Mouse (Mus musculus): ENCODE measurements around the gene 1700016D06Rik. TPM values are rescaled to one million over a fixed set of nuclear protein-coding genes. Genes with fewer than 3 reads are reported as not detected.
A peak's percentile ranks its signal among the peaks of the same experiment; 100 is the strongest.

1700016D06Rik gene
- polyA plus RNA-seq, 1 experiment: not detected

GRCm38 (mm10) chr8:11708815-11709214, 8.0 kb upstream of the 1700016D06Rik start:
- WGBS: 49% methylated on average over 2 of the region's 2 CpGs
- Histone ChIP-seq H3K27ac (ENCODE audit: control insufficient read depth, insufficient read depth, low read depth, low read length, poor library complexity) (no peak overlapping the region), H3K4me1 (ENCODE audit: control insufficient read depth, insufficient read depth, low read length) (no peaks in the 10 kb centered on the region; the same call in 1 of the 2 replicates), H3K4me3 (replicated peaks; ENCODE audit: control insufficient read depth, low read depth, low read length) (no peak overlapping the region)
- TF ChIP-seq POLR2A (IDR thresholded peaks at IDR 0.05; ENCODE audit: borderline replicate concordance, control insufficient read depth, low read depth, low read length) (no peak), CTCF (IDR thresholded peaks at IDR 0.05; ENCODE audit: control insufficient read depth, insufficient read depth, low read length) (no peak)

- no peak for TF ChIP-seq POLR2A (IDR thresholded peaks at IDR 0.05; ENCODE audit: borderline replicate concordance, control insufficient read depth, low read depth, low read length)
- TF ChIP-seq CTCF (IDR thresholded peaks at IDR 0.05; ENCODE audit: control insufficient read depth, insufficient read depth, low read length): no peak
- Histone ChIP-seq H3K4me1 (ENCODE audit: control insufficient read depth, insufficient read depth, low read length) (no peaks in the 10 kb centered on the region; the same call in 1 of the 2 replicates), H3K4me3 (replicated peaks; ENCODE audit: control insufficient read depth, low read depth, low read length) (no peak overlapping the region), H3K27ac (ENCODE audit: control insufficient read depth, insufficient read depth, low read depth, low read length, poor library complexity) (no peak overlapping the region)
- 55% methylated on average over 3 of the region's 3 CpGs for WGBS
These were observed 6.8 kb upstream of the 1700016D06Rik start for GRCm38 (mm10) chr8:11707701-11708100.

- Histone ChIP-seq H3K4me1 (ENCODE audit: control insufficient read depth, insufficient read depth, low read length) (no peaks in the 10 kb centered on the region; the same call in 1 of the 2 replicates), H3K4me3 (replicated peaks; ENCODE audit: control insufficient read depth, low read depth, low read length) (no peak overlapping the region), H3K27ac (ENCODE audit: control insufficient read depth, insufficient read depth, low read depth, low read length, poor library complexity) (no peak overlapping the region)
- WGBS: 86% methylated on average over 12 of the region's 12 CpGs
- TF ChIP-seq CTCF (IDR thresholded peaks at IDR 0.05; ENCODE audit: control insufficient read depth, insufficient read depth, low read length) (no peak), POLR2A (IDR thresholded peaks at IDR 0.05; ENCODE audit: borderline replicate concordance, control insufficient read depth, low read depth, low read length) (no peak)
These were observed 5.0 kb upstream of the 1700016D06Rik start for GRCm38 (mm10) chr8:11705818-11706217.

GRCm38 (mm10) chr8:11704716-11705420, 4.0 kb upstream of the 1700016D06Rik start:
- Histone ChIP-seq H3K27ac (ENCODE audit: control insufficient read depth, insufficient read depth, low read depth, low read length, poor library complexity) (no peak overlapping the region), H3K4me3 (replicated peaks; ENCODE audit: control insufficient read depth, low read depth, low read length) (no peak overlapping the region), H3K4me1 (ENCODE audit: control insufficient read depth, insufficient read depth, low read length) (no peaks in the 10 kb centered on the region; the same call in 1 of the 2 replicates)
- 63% methylated on average over 6 of the region's 6 CpGs for WGBS
- TF ChIP-seq POLR2A (IDR thresholded peaks at IDR 0.05; ENCODE audit: borderline replicate concordance, control insufficient read depth, low read depth, low read length) (no peak), CTCF (IDR thresholded peaks at IDR 0.05; ENCODE audit: control insufficient read depth, insufficient read depth, low read length) (no peak)

GRCm38 (mm10) chr8:11703789-11704188, 2.9 kb upstream of the 1700016D06Rik start:
- Histone ChIP-seq H3K4me3 (replicated peaks; ENCODE audit: control insufficient read depth, low read depth, low read length) (no peak overlapping the region), H3K4me1 (ENCODE audit: control insufficient read depth, insufficient read depth, low read length) (no peaks in the 10 kb centered on the region; the same call in 1 of the 2 replicates), H3K27ac (ENCODE audit: control insufficient read depth, insufficient read depth, low read depth, low read length, poor library complexity) (no peak overlapping the region)
- 75% methylated on average over 5 of the region's 5 CpGs for whole genome bisulfite sequencing
- TF ChIP-seq CTCF (IDR thresholded peaks at IDR 0.05; ENCODE audit: control insufficient read depth, insufficient read depth, low read length): no peak
- no peak for TF ChIP-seq POLR2A (IDR thresholded peaks at IDR 0.05; ENCODE audit: borderline replicate concordance, control insufficient read depth, low read depth, low read length)

- no peak overlapping the region for H3K27ac ChIP-seq (ENCODE audit: control insufficient read depth, insufficient read depth, low read depth, low read length, poor library complexity)
- no peaks in the 10 kb centered on the region; the same call in 1 of the 2 replicates for H3K4me1 ChIP-seq (ENCODE audit: control insufficient read depth, insufficient read depth, low read length)
- WGBS: 45% methylated on average over 6 of the region's 6 CpGs
- no peak for TF ChIP-seq POLR2A (IDR thresholded peaks at IDR 0.05; ENCODE audit: borderline replicate concordance, control insufficient read depth, low read depth, low read length)
- no peak for TF ChIP-seq CTCF (IDR thresholded peaks at IDR 0.05; ENCODE audit: control insufficient read depth, insufficient read depth, low read length)
- no peak overlapping the region for H3K4me3 ChIP-seq (replicated peaks; ENCODE audit: control insufficient read depth, low read depth, low read length)
These were observed 565 bp upstream of the 1700016D06Rik start for GRCm38 (mm10) chr8:11701428-11701827.

- WGBS: 36% methylated on average over 26 of the region's 26 CpGs
- no peak overlapping the region for H3K4me3 ChIP-seq (replicated peaks; ENCODE audit: control insufficient read depth, low read depth, low read length)
- peak; percentile 84 for TF ChIP-seq CTCF (IDR thresholded peaks at IDR 0.05; ENCODE audit: control insufficient read depth, insufficient read depth, low read length)
- no peak for TF ChIP-seq POLR2A (IDR thresholded peaks at IDR 0.05; ENCODE audit: borderline replicate concordance, control insufficient read depth, low read depth, low read length)
- H3K4me1 ChIP-seq (ENCODE audit: control insufficient read depth, insufficient read depth, low read length): no peaks in the 10 kb centered on the region; the same call in 1 of the 2 replicates
- H3K27ac ChIP-seq (ENCODE audit: control insufficient read depth, insufficient read depth, low read depth, low read length, poor library complexity): no peak overlapping the region
These were observed 517 bp downstream of the 1700016D06Rik start for GRCm38 (mm10) chr8:11700060-11701032.

All from bone marrow, adult 2 months (tissue).